Mouse (Mus musculus) testis, adult 2 months (tissue): Measurements from ENCODE around the gene Mrpl51.

Source experiments
- CTCF ChIP-seq: fragments of 200-500 bp; IDR thresholded peaks from 2 replicates; pipeline ENCODE4 v1.5.1; 2012; ENCODE audit warnings: low read depth, mild to moderate bottlenecking, inconsistent platforms, low read length, moderate library complexity; ENCODE audit not compliant: control insufficient read depth, insufficient read depth, insufficient replicate concordance
- POLR2A ChIP-seq: fragments of 200-500 bp; IDR thresholded peaks from 2 replicates; pipeline ENCODE4 v1.6.1; 2012; ENCODE audit warnings: low read depth, mild to moderate bottlenecking, inconsistent platforms, low read length, moderate library complexity; ENCODE audit not compliant: control insufficient read depth

GRCm38 (mm10) chr6:125166861-125167650 is 24.5 kb upstream of the Mrpl51 start:
- TF ChIP-seq CTCF: no peak
- TF ChIP-seq POLR2A: no peak
